Mouse (Mus musculus) gastrocnemius, postnatal 4 days (tissue): ENCODE measurements at regions not wholly inside any gene's neighbourhood (a gene's known extent, or its start where the extent isn't known, plus 50 kb on each side); places are given as distances from the start of the nearest gene placed in this dataset.

Experiments
- DNase-seq, 2 experiments: peaks; one replicate each; pipeline ENCODE4 v3.0.0; 2021 to 2022; ENCODE audit warnings: low spot score in 2 of 2, mixed read lengths in 2 of 2

- no peak for DNase-seq
Measured at GRCm38 (mm10) chr2:146565693-146566092, 53.5 kb upstream of the Ralgapa2 start.

DNA sequence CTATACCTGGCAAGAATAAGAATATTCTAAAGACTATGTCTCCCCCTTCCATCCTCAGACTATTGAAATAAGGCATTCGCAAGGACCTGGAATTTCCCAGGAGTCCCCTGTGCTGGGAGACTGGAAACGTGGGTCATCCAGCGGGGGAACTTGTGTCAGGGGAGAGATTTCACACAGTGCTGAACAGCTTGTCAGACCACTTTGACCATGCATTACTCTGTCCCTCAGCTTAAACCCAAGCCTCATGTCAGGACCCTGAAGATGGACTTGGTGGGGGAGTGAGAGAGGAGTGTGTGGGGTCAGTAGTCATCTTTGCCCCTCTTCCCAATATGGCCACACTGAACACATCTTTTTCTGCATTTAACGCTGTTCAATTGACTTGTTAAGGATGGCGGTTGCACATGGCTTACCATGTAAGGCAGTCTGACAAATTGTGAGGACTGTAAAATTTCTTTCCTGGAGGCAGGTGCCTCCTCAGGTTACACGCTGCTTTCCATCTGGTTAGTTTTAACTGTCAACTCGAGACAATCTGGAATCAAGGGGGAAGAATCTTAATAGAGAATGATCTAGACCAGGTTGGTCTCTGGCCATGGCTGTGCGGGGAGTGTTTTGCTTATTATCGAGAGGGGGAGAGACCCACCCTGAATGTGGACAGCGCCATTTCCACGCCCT, 56.2 kb upstream of the Ralgapa2 start:
- DNase-seq, result no peak

DNA sequence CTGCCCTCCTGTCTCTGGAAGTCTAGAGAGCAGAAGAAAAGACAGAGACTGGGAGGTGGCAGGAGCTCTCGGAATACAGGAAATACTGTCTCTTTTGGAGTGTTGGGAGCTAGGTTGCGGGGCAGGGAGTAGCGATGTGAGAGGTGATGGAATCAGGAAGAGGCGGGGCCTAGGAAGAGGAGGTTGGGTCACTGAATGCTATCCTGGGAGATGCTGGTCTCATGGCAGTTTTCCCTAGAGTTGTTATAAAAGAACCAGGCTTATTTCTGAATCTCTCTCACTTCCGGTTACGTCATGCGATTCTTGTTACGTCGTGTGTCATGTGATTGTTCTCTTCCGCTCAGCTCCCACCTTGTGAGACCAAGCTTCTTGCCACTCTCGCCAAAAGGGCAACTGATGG, 58.9 kb upstream of the Ralgapa2 start:
- no peak for DNase-seq

- DNase-seq, result no peak
Measured at GRCm38 (mm10) chr2:146571857-146572256, 59.7 kb upstream of the Ralgapa2 start.

DNA sequence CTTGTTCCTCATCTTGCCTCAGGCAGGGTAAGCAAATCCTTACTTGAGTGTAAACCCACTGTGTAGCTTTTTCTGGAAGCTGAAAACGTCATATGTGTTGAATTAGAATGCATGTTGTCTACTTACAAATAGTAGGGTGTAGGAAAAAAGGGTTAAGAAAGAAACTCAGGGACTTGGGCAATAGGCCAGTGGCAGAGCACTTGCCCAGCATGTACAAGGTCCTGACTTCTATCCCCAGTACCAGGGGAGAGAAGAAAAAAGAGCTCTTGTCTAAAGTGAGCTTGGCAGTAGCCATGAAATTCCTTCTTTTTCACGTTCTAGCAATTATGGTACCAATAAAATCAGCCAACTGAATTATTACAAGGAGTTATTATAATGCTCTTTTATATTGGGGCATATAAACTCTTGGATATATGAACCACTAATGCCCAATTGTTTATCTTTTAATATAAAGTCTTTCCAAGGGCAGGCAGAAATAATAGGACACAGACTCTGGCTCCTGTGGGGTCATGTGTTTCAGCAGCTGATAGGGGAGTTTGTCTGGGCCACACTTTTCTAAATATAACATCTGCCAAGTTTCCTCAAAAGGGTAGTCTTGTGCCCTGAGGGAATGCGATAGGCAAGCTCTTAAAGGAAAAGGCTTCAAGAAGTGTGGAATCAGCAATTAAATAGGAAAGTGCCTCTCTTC, 63.6 kb upstream of the Ralgapa2 start:
- DNase-seq, result no peak

- DNase-seq, result no peak
Measured at GRCm38 (mm10) chr2:146576298-146576905, 64.3 kb upstream of the Ralgapa2 start.

GRCm38 (mm10) chr2:146577096-146577495, 65.0 kb upstream of the Ralgapa2 start:
- no peak for DNase-seq

DNA sequence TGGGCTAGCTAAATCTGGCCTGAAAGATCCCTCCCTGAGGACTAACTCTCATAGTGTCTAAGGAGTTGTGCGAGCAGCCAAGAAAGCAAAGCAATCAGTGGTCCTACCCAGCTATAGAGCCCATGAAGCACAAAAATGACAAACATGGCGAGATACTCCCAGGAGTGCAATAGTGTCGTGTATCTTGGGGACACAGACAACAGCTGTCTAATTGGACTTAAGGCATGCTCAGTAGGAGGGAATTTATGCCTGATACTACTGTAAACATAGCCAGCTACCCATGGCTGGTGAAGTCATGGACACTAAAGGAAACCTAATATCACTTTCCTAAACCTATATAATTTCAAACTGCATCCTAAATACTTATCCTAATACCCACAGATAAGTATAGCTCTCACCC, 69.1 kb upstream of the Ralgapa2 start:
- no peak for DNase-seq

DNA sequence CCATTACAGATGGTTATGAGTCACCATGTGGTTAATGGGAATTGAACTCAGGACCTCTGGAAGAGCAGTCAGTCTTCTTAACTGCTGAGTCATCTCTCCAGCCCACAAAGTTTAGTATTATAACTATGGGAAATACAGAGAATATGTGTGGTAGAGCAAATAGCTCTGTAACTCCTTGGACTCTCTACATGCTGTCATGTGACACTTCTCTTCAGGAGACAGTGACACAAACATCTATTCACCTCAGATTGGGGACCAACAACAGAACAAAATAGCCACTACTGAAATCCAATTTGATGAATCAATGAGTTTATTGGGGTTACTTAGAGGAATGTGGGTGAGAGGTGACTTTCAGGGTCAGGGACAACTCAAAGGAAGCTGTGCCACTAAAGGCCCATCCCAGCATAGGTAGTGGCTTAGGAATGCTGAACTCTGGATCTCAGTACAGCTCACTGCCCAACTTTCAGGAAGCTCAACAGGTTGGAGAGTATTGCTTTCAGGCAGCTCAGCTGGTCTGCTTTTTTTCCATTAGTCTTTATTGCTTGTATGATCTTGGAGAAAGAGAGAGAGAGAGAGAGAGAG, 71.8 kb upstream of the Ralgapa2 start:
- no peak for DNase-seq

DNA sequence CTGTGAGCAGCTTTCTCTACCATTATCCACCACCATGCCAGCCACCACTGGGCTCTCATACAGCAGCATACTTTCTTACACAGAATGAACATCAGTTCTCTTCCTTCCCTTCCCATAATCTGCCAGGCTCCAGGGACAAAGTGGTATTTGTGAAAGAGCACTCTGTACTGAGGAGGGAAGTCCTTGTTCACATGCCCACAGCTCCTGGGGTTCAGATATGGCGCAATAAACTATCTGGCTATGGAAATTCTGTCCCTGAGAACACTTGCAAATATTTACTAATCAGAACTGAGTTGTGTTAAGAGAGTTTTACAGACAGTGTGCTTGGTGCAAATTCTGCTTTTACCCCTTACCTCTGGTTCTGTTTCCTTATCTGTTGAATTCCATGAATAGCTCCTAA, 74.2 kb upstream of the Ralgapa2 start:
- no peak for DNase-seq

GRCm38 (mm10) chr2:146586981-146587380, 74.8 kb upstream of the Ralgapa2 start:
- no peak for DNase-seq

DNA sequence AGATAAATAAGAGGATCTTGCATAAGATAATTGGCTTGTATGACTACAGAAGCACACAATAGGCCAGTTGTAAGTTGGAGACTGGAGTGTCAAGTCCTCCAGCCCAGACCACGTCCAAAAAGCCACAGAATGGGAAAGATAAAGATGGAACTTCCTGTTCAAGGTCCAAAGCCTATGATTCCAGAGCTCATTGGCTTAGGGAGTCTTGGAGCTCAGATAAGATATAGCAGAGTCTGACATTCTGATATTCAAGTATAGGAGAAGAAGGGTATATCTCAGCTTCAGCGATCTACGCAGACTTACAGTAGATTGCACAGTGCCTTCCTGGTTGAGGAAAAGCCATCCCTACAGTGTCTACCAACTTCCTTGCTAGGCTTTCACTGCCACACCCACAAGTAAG, 77.7 kb upstream of the Ralgapa2 start:
- DNase-seq, result no peak

DNA sequence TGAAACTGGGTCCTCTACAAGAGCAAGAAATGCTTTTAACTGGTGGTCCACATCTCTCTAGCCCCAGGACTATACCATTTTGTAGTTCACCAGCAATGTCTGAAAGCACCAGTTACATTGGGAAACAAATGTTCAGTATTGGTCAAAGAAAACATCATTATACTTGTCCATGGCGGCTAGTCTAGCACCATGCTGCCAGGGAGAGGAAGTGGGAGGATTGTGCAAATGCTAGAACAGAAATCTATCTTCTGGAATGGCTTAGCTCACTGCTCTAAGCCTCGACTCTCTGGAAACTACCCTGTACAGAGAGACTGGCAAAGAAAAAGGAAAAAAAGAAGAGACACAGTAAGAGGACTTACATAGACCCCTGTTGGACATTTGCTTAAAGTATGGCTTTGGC, 81.1 kb upstream of the Ralgapa2 start:
- no peak for DNase-seq

DNA sequence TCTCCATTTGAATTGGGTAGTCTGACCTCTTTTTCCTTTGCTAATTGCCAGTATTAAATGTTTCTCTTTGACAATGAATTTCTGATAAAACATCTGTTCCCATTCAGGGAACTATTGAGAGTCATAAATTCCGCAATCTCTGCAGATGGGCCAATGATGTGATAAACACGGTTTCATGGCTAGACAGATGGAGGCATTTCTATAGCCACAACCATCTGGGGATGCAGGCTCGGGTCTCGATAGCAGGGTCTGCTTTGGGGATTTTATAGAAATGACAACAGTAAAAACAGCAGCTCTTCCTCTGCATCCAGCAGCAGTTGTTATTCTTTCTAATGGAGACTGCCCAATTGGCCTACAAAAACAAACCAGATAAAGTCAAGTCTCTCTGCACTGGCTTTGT, 82.1 kb upstream of the Ralgapa2 start:
- DNase-seq, result no peak

- no peak for DNase-seq
Measured at GRCm38 (mm10) chr2:146595673-146596072, 83.5 kb upstream of the Ralgapa2 start.

DNA sequence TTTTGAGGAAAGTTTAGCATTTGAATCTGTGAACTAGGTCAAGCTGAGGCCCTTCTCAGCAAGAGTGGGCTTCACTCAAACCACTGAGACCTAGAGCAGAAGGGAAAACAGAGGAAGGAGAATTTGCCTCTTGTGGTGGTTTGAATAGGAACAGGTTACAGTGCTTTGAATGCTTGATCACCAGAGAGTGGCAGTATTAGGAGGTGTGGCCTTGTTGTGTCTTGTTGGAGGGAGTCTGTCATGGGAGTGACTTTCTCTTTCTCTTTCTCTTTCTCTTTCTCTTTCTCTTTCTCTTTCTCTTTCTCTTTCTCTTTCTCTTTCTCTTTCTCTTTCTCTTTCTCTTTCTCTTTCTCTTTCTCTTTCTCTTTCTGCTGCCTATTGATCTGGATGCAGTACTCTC, 94.0 kb upstream of the Ralgapa2 start:
- no peak for DNase-seq

GRCm38 (mm10) chr2:146610896-146611295, 98.8 kb upstream of the Ralgapa2 start:
- no peak for DNase-seq

GRCm38 (mm10) chr2:146611886-146612521, 99.9 kb upstream of the Ralgapa2 start:
- peak; percentile 23 to 58 for DNase-seq

DNA sequence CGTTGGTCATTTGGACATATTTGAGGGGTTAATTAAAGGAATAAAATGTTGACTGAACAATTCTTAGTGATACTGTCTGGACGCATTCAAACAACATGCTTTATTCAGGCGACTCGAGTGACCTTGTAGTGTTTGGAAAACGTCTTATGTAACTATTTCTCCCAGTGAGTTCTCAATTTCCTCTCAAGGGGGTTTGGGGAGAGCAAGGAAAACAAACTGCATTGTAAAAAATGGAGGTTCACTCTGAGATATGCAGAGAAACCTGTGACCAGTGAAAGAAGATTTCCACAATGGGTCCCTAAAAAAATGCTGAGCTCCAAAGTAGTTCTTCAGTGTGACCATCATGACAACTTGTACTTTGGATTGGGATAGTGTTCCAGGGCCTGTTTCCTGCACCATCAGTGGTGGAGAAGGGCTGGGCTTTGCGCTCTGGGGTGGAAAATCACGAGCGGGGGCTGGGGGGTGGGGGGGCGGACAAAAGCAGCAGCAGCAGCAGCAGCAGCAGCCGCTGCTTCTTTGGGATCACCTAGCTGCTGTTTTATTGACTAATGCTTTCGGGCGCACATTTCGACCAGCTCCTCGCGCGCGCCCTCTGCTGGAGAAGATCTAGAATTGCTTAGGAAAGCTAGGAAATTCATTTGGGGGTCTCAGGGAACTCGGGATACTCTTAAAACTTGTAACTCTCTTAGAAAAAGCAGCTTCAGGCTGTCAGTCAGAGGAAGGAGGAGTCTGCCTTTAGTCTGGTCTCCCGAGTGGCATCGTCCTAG, 100.6 kb upstream of the Ralgapa2 start:
- peak; percentile 25 to 29 for DNase-seq

GRCm38 (mm10) chr2:146621167-146621566, 109.0 kb upstream of the Ralgapa2 start:
- DNase-seq, result peak in 1 of 2 experiments; percentile 55

GRCm38 (mm10) chr2:146623052-146623451, 110.9 kb upstream of the Ralgapa2 start:
- DNase-seq, result no peak
